Comparison of ENCODE assay signal across 7 mouse cellular contexts in genomic region chr12:69683537-69683936, GRCm38 (mm10). TPM values are rescaled to one million over a fixed set of nuclear protein-coding genes. Genes with fewer than 3 reads are reported as not detected.
DNase-seq lines count a peak whose midpoint lies in the region; ATAC-seq and TF ChIP-seq lines count a peak whose summit lies in the region.

No protein-coding gene starts in this region.

- no peaks in the 10 kb centered on the region for H3K9me3 ChIP-seq in G1E (replicated peaks)
- H3K9me3 ChIP-seq in heart, embryonic 13.5 days: no peaks in the 10 kb centered on the region

- peak overlapping the region; percentile 83 for H3K4me2 ChIP-seq in heart, embryonic 13.5 days

- DNase-seq in 3T3-L1 (ENCODE audit: low read depth, low spot score) (peak; percentile 92), G1E (ENCODE audit: low spot score) (peak; percentile 23)
- DNase-seq in cerebellum, adult 9-10 months: peak; percentile 95
- peak; percentile 55 to 62 for DNase-seq in left cerebral cortex, adult 18-20 months (ENCODE audit: low spot score in 2 of 2)
- DNase-seq in spleen, postnatal 4 days (ENCODE audit: low spot score in 2 of 2): peak; percentile 78 to 81

- no peak for ATAC-seq in G1E (ENCODE audit: extremely low read depth, insufficient number of reproducible peaks, low FRiP score, poor library complexity, severe bottlenecking)
- no peak for ATAC-seq in heart, embryonic 13.5 days (ENCODE audit: extremely low read depth, insufficient number of reproducible peaks, low FRiP score, low TSS enrichment)

- H3K9ac ChIP-seq in heart, embryonic 13.5 days: peak overlapping the region; percentile 29; the same call in 1 of the 2 replicates

- 38% methylated on average over 10 of the region's 10 CpGs for WGBS in heart, embryonic 13.5 days
- whole genome bisulfite sequencing in macrophage (ENCODE audit: missing documents): 2% methylated on average over 10 of the region's 10 CpGs

- H3K36me3 ChIP-seq in G1E (replicated peaks) (no peaks in the 10 kb centered on the region), macrophage (ENCODE audit: inconsistent target) (no peaks in the 10 kb centered on the region)
- no peaks in the 10 kb centered on the region for H3K36me3 ChIP-seq in heart, embryonic 13.5 days

- H3K4me3 ChIP-seq in G1E (ENCODE audit: low read depth, low read length) (no peak overlapping the region), macrophage (ENCODE audit: inconsistent target) (peak overlapping the region; percentile 64)
- H3K4me3 ChIP-seq in heart, embryonic 13.5 days: no peak overlapping the region

- TF ChIP-seq CTCF in G1E (IDR thresholded peaks at IDR 0.05; ENCODE audit: low read depth, low read length): no peak

- H3K79me2 ChIP-seq in macrophage (ENCODE audit: inconsistent target): peaks cover 24% of the 10 kb centered on the region

- peak overlapping the region; percentile 63 for H3K27ac ChIP-seq in heart, embryonic 13.5 days (replicated peaks)
- peak overlapping the region; percentile 58; the same call in 1 of the 2 replicates for H3K27ac ChIP-seq in macrophage

- H3K27me3 ChIP-seq in G1E (ENCODE audit: insufficient read depth, low read length): no peaks in the 10 kb centered on the region
- no peaks in the 10 kb centered on the region for H3K27me3 ChIP-seq in heart, embryonic 13.5 days (replicated peaks)

- peaks cover 25% of the 10 kb centered on the region for H3K4me1 ChIP-seq in G1E (ENCODE audit: insufficient read depth, low read depth, low read length)
- peaks cover 36% of the 10 kb centered on the region for H3K4me1 ChIP-seq in heart, embryonic 13.5 days

RNA-seq across cellular contexts. Expression of gene Sos2, which starts 1.9 kb away (rescaled TPM):
- 123 and 151 TPM in 2 replicates for total RNA-seq in G1E (2014; fragmentation: Nextera tagmentation)
- total RNA-seq in G1E (2017): 33.7 and 39.9 TPM in 2 replicates
- polyA plus RNA-seq in G1E (2012): 9.7 and 11.6 TPM in 2 replicates
- polyA plus RNA-seq in heart, embryonic 13.5 days (2015; fragmentation: Nextera tagmentation; extraction: Ambion mirVana): 5.6 and 6.5 TPM in 2 replicates
- 10 to 100 TPM; 36.3 to 39.6 TPM for total RNA-seq in left cerebral cortex, adult 18-20 months (2021)
- total RNA-seq in macrophage (2018; cell fraction: chromatin; rRNA removed): 100 to 1,000 TPM in 1 of 26 experiments, 10 to 100 TPM in 25; 10.1 to 105 (median 70.1) TPM
- 10 to 100 TPM; 22.5 to 43.1 (median 33.7) TPM for total RNA-seq in macrophage (2018; cell fraction: cytosol; rRNA removed)
- total RNA-seq in macrophage (2018; cell fraction: nucleus; rRNA removed): 10 to 100 TPM; 17.3 to 92.2 (median 47.9) TPM
- 18.5 to 35.5 TPM (median 24.7 TPM) in 3 replicates for polyA plus RNA-seq in macrophage (2018)

RNA-seq across cellular contexts. Expression of gene L2hgdh, which starts 41.1 kb away (rescaled TPM):
- total RNA-seq in G1E (2014; fragmentation: Nextera tagmentation): 10.1 and 12.9 TPM in 2 replicates
- total RNA-seq in G1E (2017): 18.4 and 21.2 TPM in 2 replicates
- polyA plus RNA-seq in G1E (2012): 1.9 and 2.2 TPM in 2 replicates
- polyA plus RNA-seq in heart, embryonic 13.5 days (2015; fragmentation: Nextera tagmentation; extraction: Ambion mirVana): 14.0 and 15.3 TPM in 2 replicates
- 10 to 100 TPM; 21.9 TPM for total RNA-seq in left cerebral cortex, adult 18-20 months (2021)
- total RNA-seq in macrophage (2018; cell fraction: chromatin; rRNA removed): 1 to 10 TPM in 24 of 26 experiments, under 1 TPM in 2; 0.70 to 9.5 (median 2.7) TPM
- 1 to 10 TPM in 17 of 26 experiments, under 1 TPM in 9; 0.53 to 2.0 (median 1.4) TPM for total RNA-seq in macrophage (2018; cell fraction: cytosol; rRNA removed)
- 1 to 10 TPM in 22 of 26 experiments, under 1 TPM in 4; 0.40 to 7.4 (median 2.6) TPM for total RNA-seq in macrophage (2018; cell fraction: nucleus; rRNA removed)
- 0.85 to 3.1 TPM (median 1.2 TPM) in 3 replicates for polyA plus RNA-seq in macrophage (2018)

RNA-seq across cellular contexts. Expression of gene Atp5s, which starts 41.2 kb away (rescaled TPM):
- total RNA-seq in G1E (2014; fragmentation: Nextera tagmentation): 66.9 and 83.2 TPM in 2 replicates
- total RNA-seq in G1E (2017): 15.9 and 19.6 TPM in 2 replicates
- polyA plus RNA-seq in G1E (2012): 8.2 and 12.1 TPM in 2 replicates
- 30.5 and 31.5 TPM in 2 replicates for polyA plus RNA-seq in heart, embryonic 13.5 days (2015; fragmentation: Nextera tagmentation; extraction: Ambion mirVana)
- 10 to 100 TPM; 32.7 to 32.8 TPM for total RNA-seq in left cerebral cortex, adult 18-20 months (2021)
- 10 to 100 TPM in 24 of 26 experiments, 1 to 10 TPM in 2; 7.2 to 39.4 (median 20.4) TPM for total RNA-seq in macrophage (2018; cell fraction: chromatin; rRNA removed)
- 1 to 10 TPM; 3.5 to 9.3 (median 5.9) TPM for total RNA-seq in macrophage (2018; cell fraction: cytosol; rRNA removed)
- total RNA-seq in macrophage (2018; cell fraction: nucleus; rRNA removed): 10 to 100 TPM in 19 of 26 experiments, 1 to 10 TPM in 7; 4.7 to 33.7 (median 16.7) TPM
- 7.8 to 9.8 TPM (median 9.3 TPM) in 3 replicates for polyA plus RNA-seq in macrophage (2018)

Comparison
In these comparisons a context has a peak if more than half of its experiments do, and no peak if none do; other contexts are left out.
1. DNase-seq: peak in every context shown above with its lines; median percentile 95 in cerebellum, adult 9-10 months; 92 in 3T3-L1; 80 in spleen, postnatal 4 days; 58 in left cerebral cortex, adult 18-20 months; 23 in G1E.